Mouse (Mus musculus): ENCODE data around the gene Fbxl18. TPM values are rescaled to one million over a fixed set of nuclear protein-coding genes. Genes with fewer than 3 reads are reported as not detected.

The Fbxl18 gene
- polyA plus RNA-seq, 1 experiment from 2014 or later = 11.5 TPM

GRCm38 (mm10) chr5:142857763-142858229, 37.4 kb downstream of the Fbxl18 start:
- Histone ChIP-seq H3K4me2 (0 out of 2 replicates have a peak overlapping the region, but pooled peaks have one; percentile 9), H3K9ac (no peak overlapping the region), H3K36me3 (no peaks in the 10 kb centered on the region), H3K4me1 (replicated peaks) (no peaks in the 10 kb centered on the region; the same call in 1 of the 2 replicates), H3K27me3 (replicated peaks) (no peaks in the 10 kb centered on the region), H3K9me3 (replicated peaks) (peaks cover 10% of the 10 kb centered on the region), H3K27ac (ENCODE audit: poor library complexity, severe bottlenecking) (no peak overlapping the region), H3K4me3 (no peak overlapping the region)
- WGBS = 43% methylated on average over 16 of the region's 16 CpGs
- ATAC-seq (ENCODE audit: insufficient number of reproducible peaks, low FRiP score) = no peak

- no peak for ATAC-seq (ENCODE audit: insufficient number of reproducible peaks, low FRiP score)
- H3K27me3 ChIP-seq (replicated peaks) = no peaks in the 10 kb centered on the region
- H3K36me3 ChIP-seq = no peaks in the 10 kb centered on the region
- H3K4me2 ChIP-seq = no peak overlapping the region
- H3K4me1 ChIP-seq (replicated peaks) = no peaks in the 10 kb centered on the region; the same call in 1 of the 2 replicates
- H3K9me3 ChIP-seq (replicated peaks) = peaks cover 10% of the 10 kb centered on the region
- no peak overlapping the region for H3K4me3 ChIP-seq
- no peak overlapping the region for H3K27ac ChIP-seq (ENCODE audit: poor library complexity, severe bottlenecking)
- H3K9ac ChIP-seq = no peak overlapping the region
- WGBS = 68% methylated on average over 4 of the region's 4 CpGs
Observed at GRCm38 (mm10) chr5:142856408-142856807, 38.8 kb downstream of the Fbxl18 start.

- Histone ChIP-seq H3K27ac (ENCODE audit: poor library complexity, severe bottlenecking) (no peak overlapping the region), H3K4me1 (replicated peaks) (no peaks in the 10 kb centered on the region; the same call in 1 of the 2 replicates), H3K4me2 (no peak overlapping the region), H3K9me3 (replicated peaks) (peaks cover 10% of the 10 kb centered on the region), H3K4me3 (no peak overlapping the region), H3K36me3 (no peaks in the 10 kb centered on the region), H3K27me3 (replicated peaks) (no peaks in the 10 kb centered on the region), H3K9ac (no peak overlapping the region)
- WGBS = 75% methylated on average over 10 of the region's 10 CpGs
- ATAC-seq (ENCODE audit: insufficient number of reproducible peaks, low FRiP score) = no peak
Observed at GRCm38 (mm10) chr5:142854877-142855276, 40.3 kb downstream of the Fbxl18 start.

- no peak overlapping the region for H3K4me3 ChIP-seq
- H3K9ac ChIP-seq = no peak overlapping the region
- no peak overlapping the region for H3K4me2 ChIP-seq
- peaks cover 10% of the 10 kb centered on the region for H3K9me3 ChIP-seq (replicated peaks)
- H3K4me1 ChIP-seq (replicated peaks) = peaks cover 5% of the 10 kb centered on the region; the same call in 1 of the 2 replicates
- H3K36me3 ChIP-seq = no peaks in the 10 kb centered on the region
- no peak overlapping the region for H3K27ac ChIP-seq (ENCODE audit: poor library complexity, severe bottlenecking)
- ATAC-seq (ENCODE audit: insufficient number of reproducible peaks, low FRiP score) = no peak
- H3K27me3 ChIP-seq (replicated peaks) = no peaks in the 10 kb centered on the region
- WGBS = 65% methylated on average over 6 of the region's 6 CpGs
Observed at GRCm38 (mm10) chr5:142853585-142853984, 41.6 kb downstream of the Fbxl18 start.

- Histone ChIP-seq H3K27me3 (replicated peaks) (no peaks in the 10 kb centered on the region), H3K4me2 (no peak overlapping the region), H3K4me3 (no peak overlapping the region), H3K9me3 (replicated peaks) (peaks cover 8% of the 10 kb centered on the region), H3K27ac (ENCODE audit: poor library complexity, severe bottlenecking) (no peak overlapping the region), H3K36me3 (no peaks in the 10 kb centered on the region), H3K4me1 (replicated peaks) (peaks cover 9% of the 10 kb centered on the region), H3K9ac (no peak overlapping the region)
- no peak for ATAC-seq (ENCODE audit: insufficient number of reproducible peaks, low FRiP score)
- WGBS = 68% methylated on average over 5 of the region's 5 CpGs
Observed at GRCm38 (mm10) chr5:142851681-142852049, 43.6 kb downstream of the Fbxl18 start.

GRCm38 (mm10) chr5:142850916-142851680, 44.1 kb downstream of the Fbxl18 start:
- Histone ChIP-seq H3K27ac (ENCODE audit: poor library complexity, severe bottlenecking) (no peak overlapping the region), H3K36me3 (no peaks in the 10 kb centered on the region), H3K27me3 (replicated peaks) (no peaks in the 10 kb centered on the region), H3K9me3 (replicated peaks) (peaks cover 3% of the 10 kb centered on the region; the same call in 1 of the 2 replicates), H3K9ac (no peak overlapping the region), H3K4me2 (no peak overlapping the region), H3K4me1 (replicated peaks) (peaks cover 9% of the 10 kb centered on the region), H3K4me3 (no peak overlapping the region)
- WGBS = 82% methylated on average over 7 of the region's 7 CpGs
- ATAC-seq (ENCODE audit: insufficient number of reproducible peaks, low FRiP score) = no peak

- Histone ChIP-seq H3K4me1 (replicated peaks) (peaks cover 9% of the 10 kb centered on the region), H3K4me3 (no peak overlapping the region), H3K4me2 (no peak overlapping the region), H3K9me3 (replicated peaks) (peaks cover 3% of the 10 kb centered on the region; the same call in 1 of the 2 replicates), H3K27ac (ENCODE audit: poor library complexity, severe bottlenecking) (no peak overlapping the region), H3K36me3 (no peaks in the 10 kb centered on the region), H3K9ac (no peak overlapping the region), H3K27me3 (replicated peaks) (no peaks in the 10 kb centered on the region)
- 69% methylated on average over 9 of the region's 9 CpGs for WGBS
- no peak for ATAC-seq (ENCODE audit: insufficient number of reproducible peaks, low FRiP score)
Observed at GRCm38 (mm10) chr5:142850476-142850875, 44.7 kb downstream of the Fbxl18 start.

GRCm38 (mm10) chr5:142848911-142849310, 46.3 kb downstream of the Fbxl18 start:
- Histone ChIP-seq H3K9ac (no peak overlapping the region), H3K4me3 (no peak overlapping the region), H3K4me1 (replicated peaks) (peaks cover 9% of the 10 kb centered on the region), H3K9me3 (replicated peaks) (no peaks in the 10 kb centered on the region; the same call in 1 of the 2 replicates), H3K27me3 (replicated peaks) (no peaks in the 10 kb centered on the region), H3K36me3 (no peaks in the 10 kb centered on the region), H3K4me2 (no peak overlapping the region), H3K27ac (ENCODE audit: poor library complexity, severe bottlenecking) (no peak overlapping the region)
- 81% methylated on average over 7 of the region's 7 CpGs for WGBS
- ATAC-seq (ENCODE audit: insufficient number of reproducible peaks, low FRiP score) = no peak

GRCm38 (mm10) chr5:142848149-142848548, 47.1 kb downstream of the Fbxl18 start:
- H3K4me2 ChIP-seq = no peak overlapping the region
- H3K4me3 ChIP-seq = no peak overlapping the region
- no peak for ATAC-seq (ENCODE audit: insufficient number of reproducible peaks, low FRiP score)
- no peaks in the 10 kb centered on the region for H3K27me3 ChIP-seq (replicated peaks)
- H3K36me3 ChIP-seq = no peaks in the 10 kb centered on the region
- H3K4me1 ChIP-seq (replicated peaks) = peaks cover 9% of the 10 kb centered on the region
- 48% methylated on average over 3 of the region's 3 CpGs for WGBS
- no peak overlapping the region for H3K9ac ChIP-seq
- H3K9me3 ChIP-seq (replicated peaks) = no peaks in the 10 kb centered on the region; the same call in 1 of the 2 replicates
- no peak overlapping the region for H3K27ac ChIP-seq (ENCODE audit: poor library complexity, severe bottlenecking)

GRCm38 (mm10) chr5:142844467-142844866, 50.8 kb downstream of the Fbxl18 start:
- no peak for ATAC-seq (ENCODE audit: insufficient number of reproducible peaks, low FRiP score)
- 56% methylated on average over 8 of the region's 8 CpGs for WGBS
- Histone ChIP-seq H3K27me3 (replicated peaks) (no peaks in the 10 kb centered on the region), H3K9me3 (replicated peaks) (no peaks in the 10 kb centered on the region; the same call in 1 of the 2 replicates), H3K36me3 (no peaks in the 10 kb centered on the region), H3K4me3 (no peak overlapping the region), H3K4me1 (replicated peaks) (peaks cover 21% of the 10 kb centered on the region), H3K4me2 (no peak overlapping the region), H3K9ac (no peak overlapping the region), H3K27ac (ENCODE audit: poor library complexity, severe bottlenecking) (no peak overlapping the region)

- H3K4me2 ChIP-seq = no peak overlapping the region
- no peaks in the 10 kb centered on the region; the same call in 1 of the 2 replicates for H3K9me3 ChIP-seq (replicated peaks)
- 30% methylated on average over 7 of the region's 7 CpGs for WGBS
- H3K27ac ChIP-seq (ENCODE audit: poor library complexity, severe bottlenecking) = no peak overlapping the region
- H3K4me1 ChIP-seq (replicated peaks) = peaks cover 11% of the 10 kb centered on the region
- no peak for ATAC-seq (ENCODE audit: insufficient number of reproducible peaks, low FRiP score)
- H3K9ac ChIP-seq = no peak overlapping the region
- H3K27me3 ChIP-seq (replicated peaks) = no peaks in the 10 kb centered on the region
- H3K4me3 ChIP-seq = no peak overlapping the region
- H3K36me3 ChIP-seq = no peaks in the 10 kb centered on the region
Observed at GRCm38 (mm10) chr5:142842137-142842642, 53.0 kb downstream of the Fbxl18 start.
